Mouse (Mus musculus): ENCODE results near the gene Fam174b.

- no peak for TF ChIP-seq CTCF (IDR thresholded peaks at IDR 0.05; ENCODE audit: low read depth, low read length)
- no peak for TF ChIP-seq POLR2A (IDR thresholded peaks at IDR 0.05; ENCODE audit: insufficient read depth, low read length)
- TF ChIP-seq EP300 (IDR thresholded peaks at IDR 0.05; ENCODE audit: insufficient read depth, low read depth, low read length), result no peak
Observed at GRCm38 (mm10) chr7:73745903-73746302, 5.8 kb downstream of the Fam174b start.
